Mouse (Mus musculus): ENCODE measurements around the gene Gng7. TPM values are rescaled to one million over a fixed set of nuclear protein-coding genes. Genes with fewer than 3 reads are reported as not detected.

Gene Gng7
- total RNA-seq, 1 experiment from 2014 or later, result 7.8 TPM

GRCm38 (mm10) chr10:80967101-80967656 is 47.6 kb downstream of the Gng7 start:
- DNase-seq, result no peak

GRCm38 (mm10) chr10:80966296-80966695 is 48.4 kb downstream of the Gng7 start:
- DNase-seq, result peak; percentile 65

- DNase-seq, result peak; percentile 67
Measured at GRCm38 (mm10) chr10:80963031-80963975, 51.4 kb downstream of the Gng7 start.

GRCm38 (mm10) chr10:80962585-80962984 is 52.2 kb downstream of the Gng7 start:
- DNase-seq, result no peak

GRCm38 (mm10) chr10:80962051-80962472 is 52.7 kb downstream of the Gng7 start:
- DNase-seq, result no peak

GRCm38 (mm10) chr10:80960551-80961508 is 53.9 kb downstream of the Gng7 start:
- DNase-seq, result peak; percentile 53

- DNase-seq, result no peak
Measured at GRCm38 (mm10) chr10:80958979-80959637, 55.6 kb downstream of the Gng7 start.

GRCm38 (mm10) chr10:80957791-80958190 is 57.0 kb downstream of the Gng7 start:
- DNase-seq, result no peak

GRCm38 (mm10) chr10:80956901-80957300 is 57.8 kb downstream of the Gng7 start:
- DNase-seq, result no peak

GRCm38 (mm10) chr10:80956385-80956784 is 58.4 kb downstream of the Gng7 start:
- DNase-seq, result no peak

- DNase-seq, result peak; percentile 50
Measured at GRCm38 (mm10) chr10:80955536-80955935, 59.2 kb downstream of the Gng7 start.

GRCm38 (mm10) chr10:80954843-80955242 is 59.9 kb downstream of the Gng7 start:
- DNase-seq, result no peak

GRCm38 (mm10) chr10:80954415-80954814 is 60.3 kb downstream of the Gng7 start:
- no peak for DNase-seq

GRCm38 (mm10) chr10:80952449-80952848 is 62.3 kb downstream of the Gng7 start:
- no peak for DNase-seq

- no peak for DNase-seq
Measured at GRCm38 (mm10) chr10:80951761-80952390, 62.9 kb downstream of the Gng7 start.

- no peak for DNase-seq
Measured at GRCm38 (mm10) chr10:80950314-80950713, 64.4 kb downstream of the Gng7 start.

GRCm38 (mm10) chr10:80949081-80949480 is 65.7 kb downstream of the Gng7 start:
- no peak for DNase-seq

GRCm38 (mm10) chr10:80948570-80948969 is 66.2 kb downstream of the Gng7 start:
- no peak for DNase-seq

GRCm38 (mm10) chr10:80947802-80948201 is 66.9 kb downstream of the Gng7 start:
- peak; percentile 67 for DNase-seq

- DNase-seq, result no peak
Measured at GRCm38 (mm10) chr10:80946684-80947437, 67.9 kb downstream of the Gng7 start.

GRCm38 (mm10) chr10:80944231-80944630 is 70.5 kb downstream of the Gng7 start:
- no peak for DNase-seq
